Mouse (Mus musculus) small intestine, adult 2 months (tissue): ENCODE measurements around the gene Dnajc13.

Experiments
- CTCF ChIP-seq: fragments of 200-500 bp; IDR thresholded peaks from 2 replicates; pipeline ENCODE4 v1.5.1; 2012; ENCODE audit warnings: low read depth, mild to moderate bottlenecking, control low read depth, inconsistent platforms, low read length, moderate library complexity, mixed read lengths; ENCODE audit not compliant: insufficient replicate concordance, insufficient read length; ENCODE audit errors: extremely low read depth
- POLR2A ChIP-seq: fragments of 200-500 bp; IDR thresholded peaks from 2 replicates; pipeline ENCODE4 v1.6.1; 2012; ENCODE audit warnings: low read depth, mild to moderate bottlenecking, control low read depth, inconsistent platforms, low read length, moderate library complexity

DNA sequence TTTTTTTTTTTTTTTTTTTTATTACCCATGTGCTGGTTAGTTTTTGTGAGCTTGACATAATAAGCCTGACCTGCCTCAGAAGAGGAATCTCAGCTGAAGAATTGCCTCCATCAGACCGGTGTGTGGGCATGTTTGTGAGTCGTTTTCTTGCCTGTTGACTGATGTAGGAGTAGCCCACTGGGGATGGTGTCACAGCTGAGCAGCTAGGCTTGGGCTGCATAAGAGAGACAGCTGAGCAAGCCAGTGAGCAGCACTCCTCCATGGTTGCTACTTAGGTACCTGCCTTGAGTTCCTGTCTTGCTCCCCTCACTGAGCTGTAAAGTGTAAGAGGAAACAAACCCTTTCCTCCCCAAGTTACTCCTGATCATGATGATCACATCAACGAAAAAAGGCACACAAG, 7.2 kb upstream of the Dnajc13 start:
- TF ChIP-seq POLR2A (no peak), CTCF (no peak)
